Mouse (Mus musculus) adipose tissue, adult 10 weeks (tissue): Measurements from ENCODE around the gene Crybb2. TPM values are rescaled to one million over a fixed set of nuclear protein-coding genes. Genes with fewer than 3 reads are reported as not detected.

Source experiments
- polyA plus RNA-seq: library from polyadenylated mRNA; stranded (reverse); fragments of 350-450 nt; fragmentation: Illumina TruSeq; extraction: RNeasy Lipid Tissue Mini Kit (QIAGEN cat#74804); gene quantifications from one replicate; pipeline ENCODE4 v1.2.3, GENCODE M21; 2014; ENCODE audit warnings: low read depth, low replicate concordance

Gene Crybb2
- polyA plus RNA-seq: not detected

GRCm38 (mm10) chr5:113070017-113070416, at the start of gene Crybb2:
Gene Crybb2, minus strand, starts transcription at chr5:113070117.

GRCm38 (mm10) chr5:113081439-113081838, 11.5 kb upstream of the Crybb2 start, which contains the start of gene Crybb3:
Gene Crybb3, minus strand, starts transcription at chr5:113081584.

GRCm38 (mm10) chr5:113015236-113016061, 54.5 kb downstream of the Crybb2 start, which contains the start of gene Grk3:
Gene Grk3, minus strand, starts transcription at chr5:113015791.

Other genes starting within 250 kb of the Crybb2 start
- 1.6 TPM for gene Myo18b, start 173.8 kb downstream of the Crybb2 start, polyA plus RNA-seq
- 11.4 TPM for gene Grk3, start 54.3 kb downstream of the Crybb2 start, polyA plus RNA-seq
- gene Crybb3, start 11.5 kb upstream of the Crybb2 start, polyA plus RNA-seq: 2.4 TPM
- gene 2900026A02Rik, start 151.1 kb upstream of the Crybb2 start, polyA plus RNA-seq: 19.1 TPM
- gene Tmem211, start 156.8 kb upstream of the Crybb2 start, polyA plus RNA-seq: not detected
- gene Sgsm1, start 240.7 kb upstream of the Crybb2 start, polyA plus RNA-seq: 5.6 TPM